Comparison of ENCODE assay signal across 17 mouse cellular contexts in genomic region chrX:73976283-73976682, GRCm38 (mm10).
"Had no signal": no experiment of that assay in that cellular context is flagged by ENCODE, and none has a peak within 500 bp of the region (broad histone marks: within the 10 kb centered on the region; RNA-seq: fewer than 3 reads in every experiment).

No protein-coding gene starts in this region.

- H3K9ac ChIP-seq: lung, embryonic 14.5 days; midbrain, embryonic 13.5 days; midbrain, embryonic 15.5 days; neural tube, embryonic 12.5 days; stomach, embryonic 15.5 days had no signal

- H3K4me2 ChIP-seq: lung, embryonic 14.5 days; midbrain, embryonic 11.5 days; midbrain, embryonic 13.5 days; midbrain, embryonic 15.5 days; neural tube, embryonic 12.5 days; stomach, embryonic 15.5 days had no signal

- H3K27me3 ChIP-seq: midbrain, embryonic 13.5 days; midbrain, embryonic 15.5 days; neural tube, embryonic 12.5 days; stomach, embryonic 15.5 days had no signal

- H3K4me3 ChIP-seq: megakaryocyte, embryonic 14.5 days; midbrain, embryonic 13.5 days; midbrain, embryonic 15.5 days; neural tube, embryonic 12.5 days; stomach, embryonic 15.5 days had no signal

- H3K27ac ChIP-seq: macrophage; midbrain, embryonic 13.5 days; midbrain, embryonic 15.5 days; neural tube, embryonic 12.5 days; stomach, embryonic 15.5 days; stomach, postnatal 0 days had no signal

- H3K4me1 ChIP-seq: midbrain, embryonic 13.5 days; midbrain, embryonic 15.5 days; neural tube, embryonic 12.5 days; stomach, embryonic 15.5 days had no signal

- H3K9me3 ChIP-seq: megakaryocyte, embryonic 14.5 days; midbrain, embryonic 13.5 days; midbrain, embryonic 15.5 days; neural tube, embryonic 12.5 days; stomach, embryonic 15.5 days had no signal

- H3K36me3 ChIP-seq: midbrain, embryonic 13.5 days; midbrain, embryonic 15.5 days; neural tube, embryonic 12.5 days; stomach, embryonic 15.5 days had no signal

- DNase-seq: lung, adult 18-20 months; lung, embryonic 14.5 days; lung, postnatal 10 days; lung, postnatal 36 days; right cerebral cortex, postnatal 25 days; right cerebral cortex, postnatal 4 days; thymus, adult 2 months; thymus, postnatal 25 days; thymus, postnatal 4 days had no signal
